Mouse (Mus musculus): Measurements from ENCODE around the gene Cmah.

DNA sequence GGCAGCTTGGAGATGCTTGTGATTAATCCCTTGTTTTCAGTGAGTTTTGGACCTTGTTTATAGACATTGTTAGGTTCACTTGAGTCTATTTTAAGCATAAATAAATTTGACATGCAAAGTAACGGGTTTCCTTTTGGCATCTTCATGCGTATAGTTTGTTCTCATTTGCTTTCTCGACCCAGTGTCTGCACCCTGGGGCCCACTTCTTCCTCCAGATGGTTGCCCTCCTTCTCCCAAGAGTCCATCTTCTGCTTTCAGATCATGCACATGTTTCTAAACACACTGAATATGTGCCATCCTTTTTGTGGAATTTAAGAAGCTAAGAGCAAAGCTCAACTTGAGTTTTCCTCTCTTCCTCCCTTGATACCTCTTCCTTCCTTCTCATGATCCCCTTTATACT lies 71.3 kb downstream of the Cmah start:
- no peak for TF ChIP-seq CTCF (conservative IDR thresholded peaks at IDR 0.05; ENCODE audit: insufficient read depth, insufficient read length, low read depth, low read length)
- no peak for TF ChIP-seq POLR2A (IDR thresholded peaks at IDR 0.05; ENCODE audit: low read depth, low read length)

Data from kidney, adult 2 months (tissue).